Comparison of ENCODE assay signal across 8 mouse cellular contexts in genomic region chr11:78161968-78162367, GRCm38 (mm10). TPM values are rescaled to one million over a fixed set of nuclear protein-coding genes. Genes with fewer than 3 reads are reported as not detected.
DNase-seq lines count a peak whose midpoint lies in the region; ATAC-seq lines count a peak whose summit lies in the region.

No protein-coding gene starts in this region.

- H3K9me3 ChIP-seq in hindbrain, embryonic 14.5 days (ENCODE audit: control insufficient read depth, low read length) = no peaks in the 10 kb centered on the region
- H3K9me3 ChIP-seq in midbrain, embryonic 16.5 days (replicated peaks; ENCODE audit: control insufficient read depth, low read length, poor library complexity, severe bottlenecking) = no peaks in the 10 kb centered on the region

- peaks cover 56% of the 10 kb centered on the region for H3K36me3 ChIP-seq in hindbrain, embryonic 14.5 days (replicated peaks; ENCODE audit: control insufficient read depth, insufficient read depth)
- peaks cover 24% of the 10 kb centered on the region for H3K36me3 ChIP-seq in midbrain, embryonic 16.5 days (ENCODE audit: control insufficient read depth, insufficient read depth, low read length)

- peak overlapping the region; percentile 79 for H3K4me2 ChIP-seq in hindbrain, embryonic 14.5 days (replicated peaks)
- peak overlapping the region; percentile 67 for H3K4me2 ChIP-seq in midbrain, embryonic 16.5 days (ENCODE audit: low read length)

- WGBS in hindbrain, embryonic 14.5 days = 58% methylated on average over 4 of the region's 4 CpGs
- whole genome bisulfite sequencing in midbrain, embryonic 16.5 days = 61% methylated on average over 4 of the region's 4 CpGs

- 0 out of 2 replicates have a peak overlapping the region, but pooled peaks have one; percentile 96 for H3K4me3 ChIP-seq in hindbrain, embryonic 14.5 days (replicated peaks; ENCODE audit: low read length)
- no peak overlapping the region for H3K4me3 ChIP-seq in midbrain, embryonic 16.5 days (ENCODE audit: low read depth, low read length)

- no peak for ATAC-seq in hindbrain, embryonic 14.5 days (ENCODE audit: low FRiP score)
- ATAC-seq in midbrain, embryonic 16.5 days = no peak

- H3K9ac ChIP-seq in hindbrain, embryonic 14.5 days = 0 out of 2 replicates have a peak overlapping the region, but pooled peaks have one; percentile 100
- 0 out of 2 replicates have a peak overlapping the region, but pooled peaks have one; percentile 17 for H3K9ac ChIP-seq in midbrain, embryonic 16.5 days (ENCODE audit: low read depth, low read length)

- H3K27me3 ChIP-seq in hindbrain, embryonic 14.5 days (ENCODE audit: control insufficient read depth, insufficient read depth, low read length) = no peaks in the 10 kb centered on the region
- H3K27me3 ChIP-seq in midbrain, embryonic 16.5 days (ENCODE audit: control insufficient read depth, insufficient read depth, low read depth, low read length) = no peaks in the 10 kb centered on the region

- peak; percentile 52 for DNase-seq in cerebellum, adult 9-11 months
- DNase-seq in cerebellum, adult 18-20 months = no peak
- peak; percentile 63 to 75 for DNase-seq in layer of hippocampus, postnatal 10 days (ENCODE audit: low spot score in 2 of 2)
- no peak for DNase-seq in layer of hippocampus, adult 9-10 months (ENCODE audit: low spot score)
- no peak for DNase-seq in hindbrain, embryonic 14.5 days (ENCODE audit: low spot score)
- DNase-seq in ovary, postnatal 36 days (ENCODE audit: low spot score) = no peak
- no peak for DNase-seq in urinary bladder, postnatal 25 days (ENCODE audit: low spot score)

- H3K4me1 ChIP-seq in hindbrain, embryonic 14.5 days (replicated peaks; ENCODE audit: control insufficient read depth, insufficient read depth, low read length) = peaks cover 25% of the 10 kb centered on the region
- H3K4me1 ChIP-seq in midbrain, embryonic 16.5 days (ENCODE audit: control insufficient read depth, insufficient read depth, low read length) = peaks cover 31% of the 10 kb centered on the region

- peak overlapping the region; percentile 97 for H3K27ac ChIP-seq in hindbrain, embryonic 14.5 days
- peak overlapping the region; percentile 63 for H3K27ac ChIP-seq in midbrain, embryonic 16.5 days (ENCODE audit: low read length)

RNA-seq across cellular contexts. Expression of gene Traf4, which starts 3.4 kb away (rescaled TPM):
- total RNA-seq in layer of hippocampus, postnatal 10 days (2021) = 10 to 100 TPM; 47.8 to 48.9 TPM
- 57.2 and 63.5 TPM in 2 replicates for polyA plus RNA-seq in hindbrain, embryonic 14.5 days (2014; fragmentation: Nextera tagmentation; extraction: Ambion mirVana)
- 83.8 and 93.2 TPM in 2 replicates for polyA plus RNA-seq in midbrain, embryonic 16.5 days (2015; fragmentation: Nextera tagmentation; extraction: Ambion mirVana)

RNA-seq across cellular contexts. Expression of gene Nek8, which starts 14.5 kb away (rescaled TPM):
- total RNA-seq in layer of hippocampus, postnatal 10 days (2021) = 1 to 10 TPM; 6.2 to 6.4 TPM
- 4.6 and 6.0 TPM in 2 replicates for polyA plus RNA-seq in hindbrain, embryonic 14.5 days (2014; fragmentation: Nextera tagmentation; extraction: Ambion mirVana)
- polyA plus RNA-seq in midbrain, embryonic 16.5 days (2015; fragmentation: Nextera tagmentation; extraction: Ambion mirVana) = 4.8 and 6.6 TPM in 2 replicates

RNA-seq across cellular contexts. Expression of gene Tlcd1, which starts 14.5 kb away (rescaled TPM):
- total RNA-seq in layer of hippocampus, postnatal 10 days (2021) = 10 to 100 TPM; 37.0 to 38.8 TPM
- 13.4 and 16.6 TPM in 2 replicates for polyA plus RNA-seq in hindbrain, embryonic 14.5 days (2014; fragmentation: Nextera tagmentation; extraction: Ambion mirVana)
- polyA plus RNA-seq in midbrain, embryonic 16.5 days (2015; fragmentation: Nextera tagmentation; extraction: Ambion mirVana) = 7.4 and 10.1 TPM in 2 replicates

RNA-seq across cellular contexts. Expression of gene Rpl23a, which starts 21.4 kb away (rescaled TPM):
- 100 to 1,000 TPM; 878 to 942 TPM for total RNA-seq in layer of hippocampus, postnatal 10 days (2021)
- polyA plus RNA-seq in hindbrain, embryonic 14.5 days (2014; fragmentation: Nextera tagmentation; extraction: Ambion mirVana) = 880 and 1,029 TPM in 2 replicates
- 698 and 713 TPM in 2 replicates for polyA plus RNA-seq in midbrain, embryonic 16.5 days (2015; fragmentation: Nextera tagmentation; extraction: Ambion mirVana)

RNA-seq across cellular contexts. Expression of gene Rab34, which starts 26.3 kb away (rescaled TPM):
- total RNA-seq in layer of hippocampus, postnatal 10 days (2021) = 10 to 100 TPM; 40.9 to 42.2 TPM
- 46.4 and 53.2 TPM in 2 replicates for polyA plus RNA-seq in hindbrain, embryonic 14.5 days (2014; fragmentation: Nextera tagmentation; extraction: Ambion mirVana)
- polyA plus RNA-seq in midbrain, embryonic 16.5 days (2015; fragmentation: Nextera tagmentation; extraction: Ambion mirVana) = 49.9 and 55.7 TPM in 2 replicates

Comparison
In these comparisons a context has a peak if more than half of its experiments do, and no peak if none do; other contexts are left out.
1. DNase-seq: peak in cerebellum, adult 9-11 months (single experiment) and layer of hippocampus, postnatal 10 days (2 of 2); none in cerebellum, adult 18-20 months (0 of 2), layer of hippocampus, adult 9-10 months (single experiment), hindbrain, embryonic 14.5 days (single experiment), ovary, postnatal 36 days (single experiment) and urinary bladder, postnatal 25 days (single experiment).